Mouse (Mus musculus): ENCODE results near the gene Fermt1.

DNA sequence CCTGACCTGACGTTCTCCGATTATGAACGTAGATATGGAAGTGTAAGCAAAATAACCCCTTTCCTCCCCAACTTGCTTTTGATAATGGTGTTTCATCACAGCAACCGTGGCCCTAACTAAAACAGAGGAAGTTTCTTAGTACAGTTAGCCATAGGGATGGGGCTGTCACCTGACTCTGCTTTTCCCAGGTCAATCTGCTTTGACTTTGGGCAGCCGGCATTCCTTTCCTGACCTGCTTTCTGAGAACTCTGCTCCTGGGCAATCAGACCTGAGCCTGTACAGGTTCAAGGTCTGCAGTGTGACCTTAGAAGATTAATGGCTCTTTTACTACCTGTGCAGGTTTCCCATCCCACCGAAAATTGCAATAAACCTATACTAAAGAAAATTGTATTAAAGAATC, 1.3 kb upstream of the Fermt1 start:
- no peak for TF ChIP-seq GATA1 (IDR thresholded peaks at IDR 0.05; ENCODE audit: low read length)
- no peak for TF ChIP-seq TAL1 (IDR thresholded peaks at IDR 0.05; ENCODE audit: low read length)

Measured in erythroblast, embryonic 14.5 days (primary cell).